Mouse (Mus musculus): ENCODE measurements around the gene Abcf1. TPM values are rescaled to one million over a fixed set of nuclear protein-coding genes. Genes with fewer than 3 reads are reported as not detected.
"Not testable (repeated sequence)": the region's sequence is repeated elsewhere in the genome, so short reads cannot be mapped to it uniquely, and the experiment has no call there.

The Abcf1 gene
- polyA plus RNA-seq, 1 experiment from 2014 or later, result 71.3 TPM

- Histone ChIP-seq H3K36me3 (peaks cover 32% of the 10 kb centered on the region), H3K27me3 (no peaks in the 10 kb centered on the region), H3K9ac (peak overlapping the region; percentile 80), H3K27ac (peak overlapping the region; percentile 97), H3K9me3 (replicated peaks) (no peaks in the 10 kb centered on the region), H3K4me2 (peak overlapping the region; percentile 91), H3K4me3 (peak overlapping the region; percentile 92), H3K4me1 (replicated peaks) (peaks cover 19% of the 10 kb centered on the region)
- WGBS, result under 1% methylated on average over 41 of the region's 41 CpGs
- ATAC-seq (replicated peaks; ENCODE audit: insufficient number of reproducible peaks, insufficient read depth, low FRiP score, low read depth), result peak; percentile 48
Measured at GRCm38 (mm10) chr17:35978811-35979400, 9.3 kb upstream of the Abcf1 start.

GRCm38 (mm10) chr17:35972131-35972530, 2.6 kb upstream of the Abcf1 start:
- no peak for ATAC-seq (replicated peaks; ENCODE audit: insufficient number of reproducible peaks, insufficient read depth, low FRiP score, low read depth)
- peaks cover 20% of the 10 kb centered on the region for H3K36me3 ChIP-seq
- WGBS, result 47% methylated on average over 1 of the region's 1 CpGs

GRCm38 (mm10) chr17:35967621-35968020, 1.9 kb downstream of the Abcf1 start:
- WGBS, result 81% methylated on average over 2 of the region's 2 CpGs

More at GRCm38 (mm10) chr17:35972131-35972530, 2.6 kb upstream of the Abcf1 start:
- Histone ChIP-seq H3K27me3 (no peaks in the 10 kb centered on the region), H3K4me1 (replicated peaks) (peaks cover 22% of the 10 kb centered on the region), H3K9ac (no peak overlapping the region), H3K4me3 (no peak overlapping the region), H3K9me3 (replicated peaks) (no peaks in the 10 kb centered on the region), H3K27ac (no peak overlapping the region), H3K4me2 (no peak overlapping the region)

GRCm38 (mm10) chr17:35963279-35963678, 6.3 kb downstream of the Abcf1 start:
- Histone ChIP-seq H3K4me2 (no peak overlapping the region), H3K27me3 (no peaks in the 10 kb centered on the region), H3K4me1 (replicated peaks) (peaks cover 6% of the 10 kb centered on the region), H3K9me3 (replicated peaks) (no peaks in the 10 kb centered on the region), H3K4me3 (no peak overlapping the region), H3K27ac (no peak overlapping the region), H3K9ac (no peak overlapping the region), H3K36me3 (peaks cover 70% of the 10 kb centered on the region)
- WGBS, result 90% methylated on average over 10 of the region's 10 CpGs
- ATAC-seq (replicated peaks; ENCODE audit: insufficient number of reproducible peaks, insufficient read depth, low FRiP score, low read depth), result no peak

More at GRCm38 (mm10) chr17:35967621-35968020, 1.9 kb downstream of the Abcf1 start:
- H3K27ac ChIP-seq, result no peak overlapping the region
- no peaks in the 10 kb centered on the region for H3K27me3 ChIP-seq
- H3K9me3 ChIP-seq (replicated peaks), result no peaks in the 10 kb centered on the region
- no peak overlapping the region for H3K4me3 ChIP-seq
- no peak overlapping the region for H3K9ac ChIP-seq
- H3K4me1 ChIP-seq (replicated peaks), result peaks cover 22% of the 10 kb centered on the region
- H3K4me2 ChIP-seq, result no peak overlapping the region
- no peak for ATAC-seq (replicated peaks; ENCODE audit: insufficient number of reproducible peaks, insufficient read depth, low FRiP score, low read depth)
- H3K36me3 ChIP-seq, result peaks cover 30% of the 10 kb centered on the region

GRCm38 (mm10) chr17:35958533-35959223, 10.9 kb downstream of the Abcf1 start:
- Histone ChIP-seq H3K9ac (no peak overlapping the region), H3K4me2 (no peak overlapping the region), H3K27ac (no peak overlapping the region), H3K4me3 (no peak overlapping the region), H3K9me3 (replicated peaks) (no peaks in the 10 kb centered on the region), H3K36me3 (peaks cover 82% of the 10 kb centered on the region), H3K4me1 (replicated peaks) (no peaks in the 10 kb centered on the region), H3K27me3 (no peaks in the 10 kb centered on the region)
- no peak for ATAC-seq (replicated peaks; ENCODE audit: insufficient number of reproducible peaks, insufficient read depth, low FRiP score, low read depth)
- 93% methylated on average over 15 of the region's 15 CpGs for WGBS

- H3K9ac ChIP-seq, result no peak overlapping the region
- peaks cover 43% of the 10 kb centered on the region for H3K36me3 ChIP-seq
- 76% methylated on average over 8 of the region's 8 CpGs for WGBS
- H3K27me3 ChIP-seq, result no peaks in the 10 kb centered on the region
- no peak overlapping the region for H3K4me2 ChIP-seq
- no peak overlapping the region for H3K4me3 ChIP-seq
- ATAC-seq (replicated peaks; ENCODE audit: insufficient number of reproducible peaks, insufficient read depth, low FRiP score, low read depth), result no peak
- no peaks in the 10 kb centered on the region for H3K9me3 ChIP-seq (replicated peaks)
- no peaks in the 10 kb centered on the region for H3K4me1 ChIP-seq (replicated peaks)
- H3K27ac ChIP-seq, result no peak overlapping the region
Measured at GRCm38 (mm10) chr17:35954665-35955064, 14.9 kb downstream of the Abcf1 start.

GRCm38 (mm10) chr17:35952559-35952958, 17.0 kb downstream of the Abcf1 start:
- H3K36me3 ChIP-seq, result peaks cover 22% of the 10 kb centered on the region
- 75% methylated on average over 2 of the region's 3 CpGs for WGBS
- H3K4me2 ChIP-seq; H3K27ac ChIP-seq; H3K4me3 ChIP-seq; ATAC-seq (replicated peaks; ENCODE audit: insufficient number of reproducible peaks, insufficient read depth, low FRiP score, low read depth); H3K4me1 ChIP-seq (replicated peaks); H3K9ac ChIP-seq; H3K9me3 ChIP-seq (replicated peaks); H3K27me3 ChIP-seq: not testable (repeated sequence)

- not testable (repeated sequence) for H3K9me3 ChIP-seq (replicated peaks); H3K4me3 ChIP-seq; H3K27me3 ChIP-seq; H3K9ac ChIP-seq; H3K36me3 ChIP-seq; ATAC-seq (replicated peaks; ENCODE audit: insufficient number of reproducible peaks, insufficient read depth, low FRiP score, low read depth); H3K4me1 ChIP-seq (replicated peaks); H3K4me2 ChIP-seq; H3K27ac ChIP-seq
Measured at GRCm38 (mm10) chr17:35950946-35951345, 18.6 kb downstream of the Abcf1 start.

- no peak for ATAC-seq (replicated peaks; ENCODE audit: insufficient number of reproducible peaks, insufficient read depth, low FRiP score, low read depth)
- Histone ChIP-seq H3K4me3 (no peak overlapping the region), H3K9ac (no peak overlapping the region), H3K27ac (no peak overlapping the region), H3K9me3 (replicated peaks) (no peaks in the 10 kb centered on the region), H3K27me3 (no peaks in the 10 kb centered on the region), H3K36me3 (no peaks in the 10 kb centered on the region), H3K4me2 (no peak overlapping the region), H3K4me1 (replicated peaks) (no peaks in the 10 kb centered on the region)
- WGBS, result 48% methylated on average over 1 of the region's 1 CpGs
Measured at GRCm38 (mm10) chr17:35939941-35940340, 29.6 kb downstream of the Abcf1 start.

- Histone ChIP-seq H3K9me3 (replicated peaks) (no peaks in the 10 kb centered on the region), H3K4me3 (no peak overlapping the region), H3K9ac (no peak overlapping the region), H3K4me2 (no peak overlapping the region), H3K27ac (no peak overlapping the region), H3K4me1 (replicated peaks) (no peaks in the 10 kb centered on the region), H3K36me3 (no peaks in the 10 kb centered on the region), H3K27me3 (no peaks in the 10 kb centered on the region)
- 47% methylated on average over 2 of the region's 2 CpGs for WGBS
- no peak for ATAC-seq (replicated peaks; ENCODE audit: insufficient number of reproducible peaks, insufficient read depth, low FRiP score, low read depth)
Measured at GRCm38 (mm10) chr17:35939108-35939507, 30.5 kb downstream of the Abcf1 start.

- Histone ChIP-seq H3K27me3 (no peaks in the 10 kb centered on the region), H3K27ac (no peak overlapping the region), H3K9ac (no peak overlapping the region), H3K4me2 (no peak overlapping the region), H3K9me3 (replicated peaks) (no peaks in the 10 kb centered on the region), H3K4me1 (replicated peaks) (no peaks in the 10 kb centered on the region), H3K36me3 (no peaks in the 10 kb centered on the region), H3K4me3 (no peak overlapping the region)
- ATAC-seq (replicated peaks; ENCODE audit: insufficient number of reproducible peaks, insufficient read depth, low FRiP score, low read depth), result no peak
- WGBS, result 25% methylated on average over 2 of the region's 2 CpGs
Measured at GRCm38 (mm10) chr17:35937700-35938348, 31.7 kb downstream of the Abcf1 start.
